Mouse (Mus musculus) heart, embryonic 11.5 days (tissue): ENCODE results near the gene Mff. TPM values are rescaled to one million over a fixed set of nuclear protein-coding genes. Genes with fewer than 3 reads are reported as not detected.

Source experiments
- ATAC-seq: fragments of 200-750 bp; cut with Nextera tagmentation; replicated peaks from 2 replicates; pipeline ENCODE4 v1.8.0; 2017; ENCODE audit warnings: moderate library complexity; ENCODE audit not compliant: insufficient number of reproducible peaks, low FRiP score, low TSS enrichment
- H3K27ac ChIP-seq: fragments of 300-500 bp; sonication (generic); 2 replicates; pipeline ENCODE4 v1.5.1; 2014; ENCODE audit warnings: mild to moderate bottlenecking, low read depth, low read length
- H3K27me3 ChIP-seq: fragments of 300-500 bp; sonication (generic); 2 replicates; pipeline ENCODE4 v1.6.1; 2014; ENCODE audit warnings: mild to moderate bottlenecking, low read length, mixed read lengths; ENCODE audit not compliant: control insufficient read depth, insufficient read depth
- H3K36me3 ChIP-seq: fragments of 300-500 bp; sonication (generic); 2 replicates; pipeline ENCODE4 v1.6.1; 2014; ENCODE audit warnings: mild to moderate bottlenecking, low read length, moderate library complexity, mixed read lengths; ENCODE audit not compliant: control insufficient read depth, insufficient read depth
- H3K4me1 ChIP-seq: fragments of 300-500 bp; sonication (generic); 2 replicates; pipeline ENCODE4 v1.6.1; 2014; ENCODE audit warnings: low read length; ENCODE audit not compliant: control insufficient read depth, insufficient read depth
- H3K4me2 ChIP-seq: fragments of 300-500 bp; sonication (generic); 2 replicates; pipeline ENCODE4 v1.6.1; 2014; ENCODE audit warnings: mild to moderate bottlenecking, moderate library complexity
- H3K4me3 ChIP-seq: fragments of 300-500 bp; sonication (generic); 2 replicates; pipeline ENCODE4 v1.5.1; 2014; ENCODE audit warnings: low read depth, low read length
- H3K9ac ChIP-seq: fragments of 300-500 bp; sonication (generic); 2 replicates; pipeline ENCODE4 v1.6.1; 2014; ENCODE audit warnings: mild to moderate bottlenecking, low read depth, low read length, moderate library complexity
- H3K9me3 ChIP-seq: fragments of 300-500 bp; sonication (generic); replicated peaks from 2 replicates; pipeline ENCODE4 v1.6.1; 2016; ENCODE audit warnings: low read length; ENCODE audit not compliant: control insufficient read depth
- WGBS: fragments of 180-500 bp; shearing (Covaris S2); extraction: QIAGEN DNeasy Blood & Tissue Kit; methylation state at CpG from one replicate; pipeline ENCODE4 v1.1.7; 2014; ENCODE audit not compliant: insufficient replicate concordance; 5-methylcytosine and 5-hydroxymethylcytosine counted together
- polyA plus RNA-seq: library from polyadenylated mRNA; unstranded; fragments of >200 nt; fragmentation: Nextera tagmentation; extraction: Ambion mirVana; gene quantifications from 2 replicates; pipeline ENCODE4 v1.2.1, GENCODE M21; 2014

Gene Mff
- polyA plus RNA-seq: 220 and 228 TPM in 2 replicates

DNA sequence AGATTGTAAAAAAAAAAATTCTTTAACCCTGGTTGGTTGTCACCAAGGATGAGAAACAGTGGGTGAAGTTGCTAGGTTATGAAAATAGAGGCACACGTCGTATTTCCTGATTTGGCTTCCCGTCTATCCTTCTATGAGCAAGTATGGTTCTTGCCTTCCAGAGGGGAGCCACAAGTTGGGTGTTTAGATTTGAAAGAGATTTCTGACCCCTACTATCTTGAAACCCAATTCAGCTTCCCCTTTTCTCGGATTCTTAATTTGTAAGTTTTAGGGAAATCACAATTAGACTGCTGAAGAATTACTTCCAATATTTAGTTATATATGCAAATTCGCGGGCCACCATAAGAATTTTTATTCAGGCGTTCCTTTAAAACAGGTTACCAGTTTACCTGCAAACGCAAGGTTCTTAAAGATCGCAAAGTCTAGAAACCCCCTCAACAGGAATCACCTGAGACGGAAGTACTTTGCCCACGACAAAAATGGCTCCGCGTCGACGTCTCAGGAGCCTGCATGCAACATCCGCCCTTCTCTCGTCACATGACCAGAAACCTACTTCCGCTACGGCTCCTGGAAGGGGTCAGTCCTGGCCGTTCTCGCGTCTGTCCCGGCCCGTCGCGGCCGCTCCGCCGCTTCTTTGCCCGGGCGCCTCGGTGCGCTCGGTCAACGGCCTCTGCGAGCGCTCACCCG lies at the start of gene Mff:
Mff (plus strand) TSS at position 552 of the 687 bp plus-strand sequence.
- peak; percentile 99 for ATAC-seq
- 10% methylated on average over 38 of the region's 38 CpGs for WGBS
- H3K9me3 ChIP-seq: no peaks in the 10 kb centered on the region

DNA sequence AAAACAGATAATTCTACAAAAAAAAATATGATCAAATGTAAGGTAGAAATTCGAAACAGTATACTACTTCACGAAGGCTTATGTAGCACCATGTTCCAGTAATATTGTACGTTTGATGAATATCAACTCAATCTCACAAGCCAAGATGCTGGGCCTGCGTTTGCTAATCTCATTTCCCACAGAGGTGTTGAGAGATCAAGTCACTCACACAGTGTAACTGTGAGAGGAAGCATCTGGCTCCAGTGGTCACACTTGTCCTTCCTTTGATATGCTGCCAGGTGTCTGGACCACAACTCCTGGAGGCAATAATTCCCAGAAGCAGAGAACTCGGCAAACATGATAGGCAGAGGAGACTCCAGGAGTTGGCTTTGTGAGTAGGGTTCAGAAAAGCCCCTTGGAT lies 38.4 kb upstream of the Mff start:
- Histone ChIP-seq H3K9me3 (no peaks in the 10 kb centered on the region), H3K27ac (no peak overlapping the region), H3K4me2 (no peak overlapping the region), H3K36me3 (no peaks in the 10 kb centered on the region), H3K9ac (no peak overlapping the region), H3K4me3 (no peak overlapping the region), H3K27me3 (no peaks in the 10 kb centered on the region), H3K4me1 (no peaks in the 10 kb centered on the region)
- WGBS: 54% methylated on average over 5 of the region's 5 CpGs
- ATAC-seq: no peak

More for the DNA sequence above, at the start of gene Mff:
- H3K36me3 ChIP-seq: peaks cover under 1% of the 10 kb centered on the region; the same call in 1 of the 2 replicates
- no peaks in the 10 kb centered on the region for H3K27me3 ChIP-seq
- H3K4me1 ChIP-seq: peaks cover 10% of the 10 kb centered on the region; the same call in 1 of the 2 replicates
- H3K4me3 ChIP-seq: peak within 1 kb of the TSS; percentile 86
- H3K4me2 ChIP-seq: peak within 1 kb of the TSS; percentile 84
- peak within 1 kb of the TSS; percentile 93 for H3K9ac ChIP-seq
- peak within 1 kb of the TSS; percentile 46; the same call in 1 of the 2 replicates for H3K27ac ChIP-seq

DNA sequence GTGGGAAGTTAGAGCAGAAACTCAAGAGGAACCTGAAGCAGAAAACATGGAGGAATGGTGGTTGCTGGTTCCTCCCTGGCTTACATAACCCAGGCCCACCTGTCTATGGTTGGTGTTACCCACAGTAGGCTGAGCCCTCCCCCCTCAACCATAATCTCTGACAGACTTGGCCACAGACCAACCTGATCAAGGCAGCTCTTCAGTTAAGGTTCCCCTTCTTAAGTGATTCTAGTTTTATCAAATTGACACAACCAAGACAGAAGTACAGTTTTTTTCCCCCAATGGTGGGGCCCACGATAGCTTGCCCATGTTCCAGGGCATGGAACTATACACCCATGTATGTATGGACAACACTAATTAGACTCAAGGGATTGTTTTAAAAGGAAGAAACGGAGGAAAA lies 37.8 kb upstream of the Mff start:
- WGBS: 74% methylated on average over 2 of the region's 2 CpGs

DNA sequence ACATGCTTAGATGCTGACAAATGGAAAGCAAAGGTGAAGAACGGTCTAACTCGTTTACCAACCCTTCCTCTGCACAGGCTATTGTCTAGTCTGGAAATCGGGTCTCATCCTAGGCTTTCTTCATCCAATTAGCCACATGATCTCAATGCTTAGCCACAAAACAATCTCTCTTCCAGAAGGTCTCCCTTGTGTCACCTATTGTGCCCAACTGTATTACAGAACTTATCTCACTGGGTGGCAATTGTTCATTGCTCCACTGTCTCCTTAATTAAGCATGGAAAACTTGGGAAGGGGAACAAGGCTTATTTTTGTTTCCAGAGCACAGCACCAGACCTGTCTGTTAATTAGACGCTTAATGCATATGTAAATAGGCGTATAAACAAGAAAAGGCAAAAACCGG lies 36.8 kb upstream of the Mff start:
- H3K9me3 ChIP-seq: no peaks in the 10 kb centered on the region
- no peak overlapping the region for H3K4me2 ChIP-seq
- H3K4me3 ChIP-seq: no peak overlapping the region
- H3K9ac ChIP-seq: no peak overlapping the region
- H3K36me3 ChIP-seq: no peaks in the 10 kb centered on the region
- no peak overlapping the region for H3K27ac ChIP-seq
- no peaks in the 10 kb centered on the region for H3K27me3 ChIP-seq
- no peaks in the 10 kb centered on the region for H3K4me1 ChIP-seq
- ATAC-seq: no peak
- WGBS: 83% methylated on average over 6 of the region's 6 CpGs

More for the DNA sequence above, 37.8 kb upstream of the Mff start:
- Histone ChIP-seq H3K4me3 (no peak overlapping the region), H3K36me3 (no peaks in the 10 kb centered on the region), H3K9me3 (no peaks in the 10 kb centered on the region), H3K27me3 (no peaks in the 10 kb centered on the region), H3K4me2 (no peak overlapping the region), H3K9ac (no peak overlapping the region), H3K4me1 (no peaks in the 10 kb centered on the region), H3K27ac (no peak overlapping the region)
- no peak for ATAC-seq

DNA sequence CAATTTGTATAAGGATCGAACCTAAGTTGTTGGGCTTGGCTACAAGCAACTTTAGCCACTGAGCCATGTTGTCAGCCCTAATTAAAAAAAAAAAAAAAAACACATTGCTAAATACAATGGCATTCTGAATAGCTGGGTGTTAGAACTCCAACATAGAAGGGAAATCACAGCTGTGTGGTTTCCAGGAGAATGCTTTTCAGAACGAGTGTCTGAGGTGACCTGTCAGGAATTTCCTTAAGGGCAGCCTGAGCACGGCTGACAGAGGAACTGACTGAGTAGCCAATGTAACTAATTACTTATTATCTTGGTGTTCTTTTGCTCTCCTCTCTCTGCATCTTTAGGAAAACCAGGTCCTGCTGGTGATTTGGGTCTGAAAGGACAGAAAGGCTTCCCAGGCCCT lies 28.8 kb upstream of the Mff start:
- Histone ChIP-seq H3K9me3 (no peaks in the 10 kb centered on the region), H3K36me3 (no peaks in the 10 kb centered on the region), H3K4me2 (no peak overlapping the region), H3K27ac (no peak overlapping the region), H3K9ac (no peak overlapping the region), H3K27me3 (no peaks in the 10 kb centered on the region), H3K4me3 (no peak overlapping the region), H3K4me1 (no peaks in the 10 kb centered on the region)
- ATAC-seq: no peak
- WGBS: 35% methylated on average over 3 of the region's 3 CpGs

DNA sequence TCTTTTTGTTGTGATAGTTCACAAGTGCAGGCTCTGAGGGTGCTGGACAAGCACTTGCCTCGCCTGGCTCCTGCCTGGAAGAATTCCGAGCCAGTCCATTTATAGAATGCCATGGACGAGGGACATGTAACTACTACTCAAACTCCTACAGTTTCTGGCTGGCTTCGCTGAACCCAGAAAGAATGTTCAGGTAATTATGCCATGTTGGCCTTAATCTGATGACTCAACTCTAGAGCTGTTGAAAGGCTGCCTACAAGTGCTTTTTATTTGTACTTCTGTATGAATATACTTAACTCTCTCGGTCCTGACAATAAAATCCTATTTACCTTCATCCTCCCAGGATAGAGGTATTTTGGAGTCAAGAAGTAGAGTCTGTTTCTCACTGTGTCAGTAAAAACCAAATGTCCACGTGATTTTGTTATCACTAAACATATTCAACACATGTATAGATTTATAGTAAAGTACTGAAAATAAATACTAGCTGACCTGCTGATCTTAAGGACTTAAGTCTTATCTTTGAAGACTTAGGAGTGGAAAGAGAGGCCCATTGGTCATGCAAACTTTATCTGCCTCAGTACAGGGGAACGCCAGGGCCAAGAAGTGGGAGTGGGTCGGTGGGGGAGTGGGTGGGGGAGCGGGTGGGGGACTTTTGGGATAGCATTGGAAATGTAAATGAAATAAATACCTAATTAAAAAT lies 6.7 kb upstream of the Mff start:
- H3K9me3 ChIP-seq: no peaks in the 10 kb centered on the region
- no peak overlapping the region for H3K4me2 ChIP-seq
- no peaks in the 10 kb centered on the region for H3K36me3 ChIP-seq
- H3K4me3 ChIP-seq: no peak overlapping the region
- H3K4me1 ChIP-seq: no peaks in the 10 kb centered on the region
- H3K27ac ChIP-seq: no peak overlapping the region
- no peak overlapping the region for H3K9ac ChIP-seq
- no peak for ATAC-seq
- H3K27me3 ChIP-seq: no peaks in the 10 kb centered on the region
- 52% methylated on average over 9 of the region's 9 CpGs for WGBS

DNA sequence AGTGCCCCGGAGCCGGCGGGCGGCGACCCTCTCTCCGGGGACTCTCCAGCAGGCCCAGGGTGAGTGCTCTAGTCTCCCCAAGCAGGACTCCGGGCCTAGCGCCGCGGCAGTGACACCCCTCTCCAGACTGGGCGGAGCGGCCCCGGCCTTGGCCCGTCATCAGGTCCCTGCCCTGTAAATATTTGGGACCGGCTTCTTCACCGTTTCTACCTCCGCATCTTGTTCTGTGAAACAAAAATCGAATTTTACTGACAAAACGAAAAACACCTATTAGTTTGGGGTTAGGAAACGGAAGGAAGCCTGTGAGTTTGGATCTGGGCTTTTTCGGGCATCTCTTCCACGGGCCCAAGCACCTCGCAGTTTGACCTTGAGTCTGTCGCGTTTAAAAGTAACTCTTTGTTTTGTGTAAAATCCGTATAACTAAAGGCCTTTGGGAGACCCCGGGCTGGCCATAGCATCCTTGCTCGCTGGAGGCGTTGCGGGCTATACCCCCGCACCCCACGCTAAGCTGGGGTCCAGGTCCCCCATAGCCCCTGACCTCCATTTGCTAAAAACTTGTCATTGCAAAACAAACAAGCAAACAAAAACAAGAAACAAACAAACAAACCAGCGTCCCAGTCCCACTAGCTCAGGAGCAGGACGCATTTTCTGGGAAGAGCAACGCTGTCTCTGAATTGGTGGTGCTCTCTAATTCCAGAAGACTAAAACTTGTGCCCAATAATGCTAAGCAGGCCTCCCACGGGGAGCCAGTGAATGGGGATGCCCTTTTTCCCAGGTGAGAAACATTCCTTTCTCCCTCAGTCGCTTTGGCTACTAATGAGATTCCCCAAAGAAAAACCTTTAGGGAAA lies 560 bp downstream of the Mff start:
- H3K4me3 ChIP-seq: peak overlapping the region; percentile 86
- H3K36me3 ChIP-seq: peaks cover 4% of the 10 kb centered on the region; the same call in 1 of the 2 replicates
- ATAC-seq: peak; percentile 95
- WGBS: 2% methylated on average over 37 of the region's 37 CpGs
- H3K27me3 ChIP-seq: no peaks in the 10 kb centered on the region
- H3K9me3 ChIP-seq: no peaks in the 10 kb centered on the region
- H3K4me2 ChIP-seq: peak overlapping the region; percentile 84
- peaks cover 10% of the 10 kb centered on the region; the same call in 1 of the 2 replicates for H3K4me1 ChIP-seq
- H3K9ac ChIP-seq: peak overlapping the region; percentile 93
- H3K27ac ChIP-seq: peak overlapping the region; percentile 46; the same call in 1 of the 2 replicates

DNA sequence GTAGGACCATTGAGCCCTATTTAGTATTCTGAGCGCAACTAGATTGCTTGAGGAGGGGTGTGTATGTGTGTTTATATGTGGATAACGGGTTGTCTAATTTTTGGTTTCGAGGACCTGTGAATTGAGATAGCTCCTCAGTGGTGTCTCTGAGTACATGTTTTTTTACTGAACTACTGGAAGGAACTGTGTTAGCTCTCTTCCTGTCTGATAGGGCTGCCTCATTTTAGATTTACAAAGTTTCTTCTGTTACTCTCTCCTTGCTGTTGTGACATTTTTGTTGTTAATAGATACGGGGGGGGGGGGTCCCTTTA lies 1.1 kb downstream of the Mff start:
- Histone ChIP-seq H3K4me2 (peak overlapping the region; percentile 84), H3K4me3 (peak overlapping the region; percentile 86), H3K4me1 (peaks cover 10% of the 10 kb centered on the region; the same call in 1 of the 2 replicates), H3K9me3 (no peaks in the 10 kb centered on the region), H3K27me3 (no peaks in the 10 kb centered on the region), H3K9ac (peak overlapping the region; percentile 93), H3K27ac (no peak overlapping the region), H3K36me3 (peaks cover 4% of the 10 kb centered on the region; the same call in 1 of the 2 replicates)
- ATAC-seq: no peak
- WGBS: 52% methylated on average over 4 of the region's 4 CpGs
